Mouse (Mus musculus) layer of hippocampus, postnatal 36 days (tissue): Measurements from ENCODE around the gene Setd3. TPM values are rescaled to one million over a fixed set of nuclear protein-coding genes. Genes with fewer than 3 reads are reported as not detected.
A peak's percentile ranks its signal among the peaks of the same experiment; 100 is the strongest.

Experiments
- DNase-seq, 2 experiments: peaks; one replicate each; pipeline ENCODE4 v3.0.0; 2022
- total RNA-seq, 2 experiments: library from RNA; stranded (reverse); gene quantifications; 2 replicates each; pipeline ENCODE4 v1.2.3; 2021

Setd3 gene
- total RNA-seq, 2 experiments from 2014 or later: 136 to 150 TPM

DNA sequence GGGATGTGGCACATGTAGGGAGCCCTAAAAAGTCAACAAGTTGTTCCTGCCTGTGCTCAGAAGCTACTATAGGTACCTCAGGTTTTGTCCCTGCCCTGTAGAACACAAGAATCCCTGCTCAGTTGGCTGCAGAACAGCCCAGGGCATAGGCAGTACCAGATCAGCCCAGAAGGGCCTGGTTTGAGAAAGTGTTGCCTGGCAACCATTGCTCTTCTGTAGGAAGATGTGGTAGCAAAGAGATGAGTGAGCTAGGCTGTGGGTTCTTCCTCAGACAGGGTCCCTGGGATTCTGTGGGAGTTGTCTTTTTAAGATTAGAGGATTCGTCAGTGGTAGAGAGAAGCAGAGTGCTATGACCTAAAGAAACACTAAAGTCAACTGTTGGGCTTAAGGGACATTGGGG is 21.0 kb upstream of the Setd3 start:
- no peak for DNase-seq

- no peak for DNase-seq
Measured at GRCm38 (mm10) chr12:108198447-108198846, 19.3 kb upstream of the Setd3 start.

DNA sequence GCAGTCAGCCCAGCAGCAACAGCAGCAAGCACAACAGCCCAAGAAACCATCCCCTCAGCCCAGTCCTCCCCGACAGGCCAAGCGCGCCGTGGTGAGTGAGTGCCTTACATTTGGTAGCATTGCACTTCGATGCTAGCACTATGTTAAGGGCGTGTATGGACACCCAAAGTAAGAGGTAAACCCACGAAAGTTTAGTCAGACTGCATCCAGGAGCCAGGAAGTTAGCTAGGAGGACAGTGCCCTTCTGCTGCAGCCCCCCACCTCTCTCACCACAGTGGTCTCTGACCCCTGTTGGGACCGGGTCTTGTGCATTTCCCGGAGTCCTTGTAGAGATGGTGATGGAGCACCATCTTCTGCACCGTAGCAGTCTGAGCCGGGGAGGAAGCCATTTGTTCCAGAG is 16.6 kb upstream of the Setd3 start:
- no peak for DNase-seq

- DNase-seq: no peak
Measured at GRCm38 (mm10) chr12:108193878-108194277, 14.8 kb upstream of the Setd3 start.

- DNase-seq: no peak
Measured at GRCm38 (mm10) chr12:108187541-108188091, 8.5 kb upstream of the Setd3 start.

DNA sequence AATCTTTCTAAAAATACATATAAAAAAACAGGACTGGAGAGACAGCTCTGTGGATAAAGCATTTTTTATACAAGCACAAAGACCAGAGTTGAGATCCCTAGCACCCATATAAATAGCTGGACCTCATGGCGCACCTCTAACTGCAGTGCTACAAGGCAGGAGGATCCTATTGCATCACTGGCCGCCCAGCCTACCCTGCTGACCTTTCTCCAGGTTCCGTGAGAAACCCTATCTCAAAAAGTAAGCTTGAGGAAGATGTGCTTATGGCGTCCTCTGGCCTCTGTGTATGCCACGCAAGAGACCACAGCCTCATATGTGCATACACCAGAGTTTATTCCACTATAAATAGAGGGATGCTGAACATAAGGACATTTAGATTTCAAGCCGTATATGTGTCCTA is 2.6 kb upstream of the Setd3 start:
- no peak for DNase-seq

GRCm38 (mm10) chr12:108179321-108180266 is 480 bp upstream of the Setd3 start, which contains the start of gene Ccnk:
Gene Ccnk, plus strand, starts transcription at chr12:108179579.
- peak; percentile 98 to 99 for DNase-seq

- DNase-seq: peak; percentile 59 to 65
Measured at GRCm38 (mm10) chr12:108178331-108179245, 526 bp downstream of the Setd3 start.

DNA sequence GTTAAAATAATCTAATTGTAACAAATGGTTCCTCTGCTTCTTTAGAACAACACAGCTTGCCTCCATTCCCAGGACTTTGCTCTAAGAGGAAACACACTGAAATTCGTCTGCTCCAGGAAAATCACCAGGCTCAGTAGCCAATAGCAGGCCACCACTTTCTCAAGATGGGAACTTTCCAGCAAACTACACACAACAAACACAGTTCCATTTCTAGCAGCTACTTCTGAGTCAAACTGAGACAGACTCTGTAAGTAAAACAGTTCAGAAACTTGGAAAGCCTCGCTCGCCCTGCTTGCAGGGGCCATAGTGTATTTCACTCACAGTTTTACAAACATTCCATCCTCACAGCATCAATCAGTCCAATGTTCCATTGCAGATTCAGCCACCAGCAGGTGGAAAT is 2.7 kb downstream of the Setd3 start:
- no peak for DNase-seq

- DNase-seq: no peak
Measured at GRCm38 (mm10) chr12:108174606-108175505, 4.3 kb downstream of the Setd3 start.

DNA sequence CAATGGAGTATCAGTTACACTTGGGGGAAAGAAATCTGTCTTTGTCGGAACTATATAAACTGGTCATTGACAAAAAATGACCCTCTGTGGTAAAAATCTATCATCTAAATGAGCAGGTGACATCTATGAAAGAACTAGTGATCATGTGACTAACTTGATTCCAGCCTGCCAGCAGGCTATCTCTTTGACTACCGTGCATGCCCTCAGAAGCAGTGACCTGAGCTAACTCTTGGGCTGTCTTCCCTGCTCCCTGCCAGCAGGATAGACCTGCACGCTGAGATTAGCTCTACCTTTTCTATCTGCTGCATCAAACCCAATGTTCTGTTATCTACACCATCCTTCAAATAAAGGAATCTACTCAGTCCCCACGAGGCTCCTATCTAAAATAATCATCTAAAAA is 6.5 kb downstream of the Setd3 start:
- no peak for DNase-seq

- DNase-seq: no peak
Measured at GRCm38 (mm10) chr12:108171336-108171735, 7.8 kb downstream of the Setd3 start.

- no peak for DNase-seq
Measured at GRCm38 (mm10) chr12:108170467-108170866, 8.6 kb downstream of the Setd3 start.

DNA sequence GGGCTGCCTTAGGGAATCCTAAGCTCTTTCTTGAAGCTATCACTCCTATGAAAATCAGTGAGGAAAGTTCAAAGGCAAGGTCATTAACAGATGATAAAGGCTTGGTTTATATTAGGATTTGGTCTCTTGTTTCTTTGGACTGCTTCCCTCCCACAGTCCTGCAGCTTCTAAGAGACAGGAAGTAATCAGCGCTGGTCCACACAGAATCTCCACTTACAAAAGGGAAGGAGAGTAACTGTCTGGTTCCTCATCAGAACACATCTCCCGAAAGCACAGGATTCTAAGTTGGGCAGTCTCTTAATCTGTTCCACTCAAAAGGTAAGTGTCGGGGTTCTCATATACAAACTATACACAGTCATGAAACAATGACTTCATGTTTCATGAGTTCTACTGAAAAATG is 10.2 kb downstream of the Setd3 start:
- no peak for DNase-seq

GRCm38 (mm10) chr12:108163706-108164105 is 15.4 kb downstream of the Setd3 start:
- no peak for DNase-seq

GRCm38 (mm10) chr12:108162036-108162435 is 17.1 kb downstream of the Setd3 start:
- no peak for DNase-seq

DNA sequence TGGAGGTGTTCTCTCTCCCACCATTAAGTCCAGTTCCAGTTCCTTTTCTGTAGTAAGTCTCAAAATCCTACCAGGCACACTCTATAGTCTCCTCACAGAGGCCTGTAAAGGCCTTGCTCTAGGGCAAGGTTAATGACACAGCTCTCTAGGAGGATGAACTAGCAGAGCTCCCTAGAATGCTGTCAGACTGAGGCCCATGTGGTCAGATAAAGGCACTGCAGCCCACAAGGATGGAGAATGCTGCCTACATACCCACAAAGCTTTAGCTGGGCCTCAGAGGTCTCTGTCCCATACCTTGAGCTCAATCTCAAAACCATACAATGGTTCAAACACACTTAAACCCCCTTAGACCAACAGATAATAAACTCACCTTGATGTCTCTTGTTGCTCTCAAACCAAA is 19.3 kb downstream of the Setd3 start:
- DNase-seq: no peak

- DNase-seq: no peak
Measured at GRCm38 (mm10) chr12:108152743-108153142, 26.4 kb downstream of the Setd3 start.

GRCm38 (mm10) chr12:108149764-108150163 is 29.4 kb downstream of the Setd3 start:
- DNase-seq: no peak

GRCm38 (mm10) chr12:108145198-108145597 is 33.9 kb downstream of the Setd3 start:
- no peak for DNase-seq

- no peak for DNase-seq
Measured at GRCm38 (mm10) chr12:108143624-108144498, 35.3 kb downstream of the Setd3 start.
